Mouse (Mus musculus): ENCODE data around the gene Tmcc2. TPM values are rescaled to one million over a fixed set of nuclear protein-coding genes. Genes with fewer than 3 reads are reported as not detected.
A peak's percentile ranks its signal among the peaks of the same experiment; 100 is the strongest.

Gene Tmcc2
- polyA plus RNA-seq, 1 experiment = 35.2 TPM

- H3K36me3 ChIP-seq (ENCODE audit: control insufficient read depth, insufficient read depth) = no peaks in the 10 kb centered on the region
- peak within 1 kb of the TSS; percentile 94 for H3K4me2 ChIP-seq (ENCODE audit: low read depth)
- H3K79me2 ChIP-seq (ENCODE audit: control insufficient read depth, insufficient read depth) = peaks cover 37% of the 10 kb centered on the region
- H3K27me3 ChIP-seq (ENCODE audit: control insufficient read depth, insufficient read depth, insufficient read length) = no peaks in the 10 kb centered on the region
- peak within 1 kb of the TSS; percentile 11 for H3ac ChIP-seq (ENCODE audit: control insufficient read depth, insufficient read length)
- H3K4me3 ChIP-seq = peak within 1 kb of the TSS; percentile 56
- TF ChIP-seq TCF12 (IDR thresholded peaks at IDR 0.05; ENCODE audit: insufficient read depth, poor library complexity, severe bottlenecking) = no peak
- TF ChIP-seq POLR2A (IDR thresholded peaks at IDR 0.05; ENCODE audit: insufficient read length, low read depth) = peak; percentile 95
- peak; percentile 79 for TF ChIP-seq USF1 (IDR thresholded peaks at IDR 0.05; ENCODE audit: low read depth)
- no peak for TF ChIP-seq REST (IDR thresholded peaks at IDR 0.05; ENCODE audit: insufficient read depth, insufficient read length)
- TF ChIP-seq POLR2AphosphoS2 (IDR thresholded peaks at IDR 0.05; ENCODE audit: insufficient read length, low read depth) = peak; percentile 94
- no peak for TF ChIP-seq TCF3 (IDR thresholded peaks at IDR 0.05; ENCODE audit: insufficient read length, low read depth)
- no peak for TF ChIP-seq CEBPB (IDR thresholded peaks at IDR 0.05; ENCODE audit: insufficient read depth, poor library complexity, severe bottlenecking)
- TF ChIP-seq MAX (IDR thresholded peaks at IDR 0.05; ENCODE audit: low read depth) = no peak
- TF ChIP-seq MYOG (IDR thresholded peaks at IDR 0.05; ENCODE audit: control insufficient read depth in 1 of 3, insufficient read depth in 1 of 3, insufficient read length in 2 of 3, low read depth in 2 of 3) = peak in 1 of 3 experiments; percentile 1
Measured at GRCm38 (mm10) chr1:132315889-132316624, 75.0 kb downstream of the Tmcc2 start, which contains the start of gene Nuak2. Nuak2 (plus strand) TSS chr1:132316126.

DNA sequence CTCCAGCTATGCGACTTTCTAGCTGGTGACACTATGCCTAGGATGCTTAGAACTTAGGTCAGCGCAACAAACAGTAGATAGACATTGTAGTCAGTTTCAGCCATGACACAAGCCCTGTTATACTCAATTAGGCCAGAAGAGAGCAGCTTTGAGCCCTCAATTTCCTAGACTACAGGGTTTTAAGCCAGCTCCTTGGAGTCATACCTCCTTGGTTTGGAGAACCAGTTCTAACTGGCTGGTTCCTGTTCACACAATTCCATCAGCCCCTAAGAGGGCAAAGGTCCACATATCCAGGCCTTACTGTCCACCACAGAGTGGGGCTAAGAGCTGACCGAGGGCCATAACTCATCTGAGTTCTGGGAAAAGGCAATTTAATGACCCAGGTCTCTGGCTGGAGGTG, 78.4 kb downstream of the Tmcc2 start:
- no peaks in the 10 kb centered on the region for H3K36me3 ChIP-seq (ENCODE audit: control insufficient read depth, insufficient read depth)
- no peak overlapping the region for H3K4me2 ChIP-seq (ENCODE audit: low read depth)
- no peak overlapping the region for H3ac ChIP-seq (ENCODE audit: control insufficient read depth, insufficient read length)
- H3K4me3 ChIP-seq = no peak overlapping the region
- H3K27me3 ChIP-seq (ENCODE audit: control insufficient read depth, insufficient read depth, insufficient read length) = no peaks in the 10 kb centered on the region
- H3K79me2 ChIP-seq (ENCODE audit: control insufficient read depth, insufficient read depth) = peaks cover 16% of the 10 kb centered on the region
- no peak for TF ChIP-seq MYOD1 (IDR thresholded peaks at IDR 0.05; ENCODE audit: control insufficient read depth in 1 of 3, insufficient read length in 2 of 3, low read depth in 2 of 3)
- no peak for TF ChIP-seq TCF3 (IDR thresholded peaks at IDR 0.05; ENCODE audit: insufficient read length, low read depth)
- no peak for TF ChIP-seq USF1 (IDR thresholded peaks at IDR 0.05; ENCODE audit: low read depth)
- no peak for TF ChIP-seq MAX (IDR thresholded peaks at IDR 0.05; ENCODE audit: low read depth)
- TF ChIP-seq CEBPB (IDR thresholded peaks at IDR 0.05; ENCODE audit: insufficient read depth, poor library complexity, severe bottlenecking) = no peak
- no peak for TF ChIP-seq POLR2AphosphoS2 (IDR thresholded peaks at IDR 0.05; ENCODE audit: insufficient read length, low read depth)

GRCm38 (mm10) chr1:132312043-132312442, 79.0 kb downstream of the Tmcc2 start:
- Histone ChIP-seq H3K4me2 (ENCODE audit: low read depth) (no peak overlapping the region), H3ac (ENCODE audit: control insufficient read depth, insufficient read length) (no peak overlapping the region), H3K27me3 (ENCODE audit: control insufficient read depth, insufficient read depth, insufficient read length) (no peaks in the 10 kb centered on the region), H3K4me3 (no peak overlapping the region), H3K36me3 (ENCODE audit: control insufficient read depth, insufficient read depth) (no peaks in the 10 kb centered on the region), H3K79me2 (ENCODE audit: control insufficient read depth, insufficient read depth) (peaks cover 10% of the 10 kb centered on the region)
- no peak for TF ChIP-seq TCF3 (IDR thresholded peaks at IDR 0.05; ENCODE audit: insufficient read length, low read depth)
- no peak for TF ChIP-seq POLR2A (IDR thresholded peaks at IDR 0.05; ENCODE audit: insufficient read length, low read depth)
- no peak for TF ChIP-seq CEBPB (IDR thresholded peaks at IDR 0.05; ENCODE audit: insufficient read depth, poor library complexity, severe bottlenecking)
- no peak for TF ChIP-seq MYOD1 (IDR thresholded peaks at IDR 0.05; ENCODE audit: control insufficient read depth in 1 of 3, insufficient read length in 2 of 3, low read depth in 2 of 3)
- no peak for TF ChIP-seq TCF12 (IDR thresholded peaks at IDR 0.05; ENCODE audit: insufficient read depth, poor library complexity, severe bottlenecking)
- no peak for TF ChIP-seq USF1 (IDR thresholded peaks at IDR 0.05; ENCODE audit: low read depth)
- no peak for TF ChIP-seq MAX (IDR thresholded peaks at IDR 0.05; ENCODE audit: low read depth)
- TF ChIP-seq SRF (IDR thresholded peaks at IDR 0.05; ENCODE audit: control insufficient read depth, insufficient read length, low read depth) = no peak

GRCm38 (mm10) chr1:132311174-132311859, 79.8 kb downstream of the Tmcc2 start:
- Histone ChIP-seq H3ac (ENCODE audit: control insufficient read depth, insufficient read length) (no peak overlapping the region), H3K79me2 (ENCODE audit: control insufficient read depth, insufficient read depth) (peaks cover 3% of the 10 kb centered on the region), H3K36me3 (ENCODE audit: control insufficient read depth, insufficient read depth) (no peaks in the 10 kb centered on the region), H3K27me3 (ENCODE audit: control insufficient read depth, insufficient read depth, insufficient read length) (no peaks in the 10 kb centered on the region), H3K4me3 (no peak overlapping the region), H3K4me2 (ENCODE audit: low read depth) (no peak overlapping the region)
- TF ChIP-seq USF1 (IDR thresholded peaks at IDR 0.05; ENCODE audit: low read depth) (no peak), TCF12 (IDR thresholded peaks at IDR 0.05; ENCODE audit: insufficient read depth, poor library complexity, severe bottlenecking) (no peak), SRF (IDR thresholded peaks at IDR 0.05; ENCODE audit: control insufficient read depth, insufficient read length, low read depth) (no peak), REST (IDR thresholded peaks at IDR 0.05; ENCODE audit: insufficient read depth, insufficient read length) (no peak), E2F4 (IDR thresholded peaks at IDR 0.05; ENCODE audit: insufficient read depth) (no peak), POLR2A (IDR thresholded peaks at IDR 0.05; ENCODE audit: insufficient read length, low read depth) (no peak), MYOD1 (IDR thresholded peaks at IDR 0.05; ENCODE audit: control insufficient read depth in 1 of 3, insufficient read length in 2 of 3, low read depth in 2 of 3) (no peak), CEBPB (IDR thresholded peaks at IDR 0.05; ENCODE audit: insufficient read depth, poor library complexity, severe bottlenecking) (no peak), POLR2AphosphoS2 (IDR thresholded peaks at IDR 0.05; ENCODE audit: insufficient read length, low read depth) (no peak), MYOG (IDR thresholded peaks at IDR 0.05; ENCODE audit: control insufficient read depth in 1 of 3, insufficient read depth in 1 of 3, insufficient read length in 2 of 3, low read depth in 2 of 3) (no peak), MAX (IDR thresholded peaks at IDR 0.05; ENCODE audit: low read depth) (no peak)
